In genomic region chr19:32171981-32172380, GRCm38 (mm10) we compare ENCODE assay signal across 19 mouse cellular contexts.
DNase-seq lines count a peak whose midpoint lies in the region; ATAC-seq and TF ChIP-seq lines count a peak whose summit lies in the region.
"Had no signal": no experiment of that assay in that cellular context is flagged by ENCODE, and none has a peak within 500 bp of the region (broad histone marks: within the 10 kb centered on the region; RNA-seq: fewer than 3 reads in every experiment).

No protein-coding gene starts in this region.

- peaks cover 12% of the 10 kb centered on the region; the same call in 1 of the 2 replicates for H3K4me1 ChIP-seq in kidney, adult 2 months (ENCODE audit: control insufficient read depth, insufficient read depth, low read length)
- H3K4me1 ChIP-seq in ES-E14 (ENCODE audit: control insufficient read depth in 2 of 2, insufficient read depth in 2 of 2, low read length in 2 of 2, poor library complexity in 1 of 2), result peaks cover 13 to 14% of the 10 kb centered on the region in 2 experiments
- peaks cover 45% of the 10 kb centered on the region for H3K4me1 ChIP-seq in bone marrow macrophage, adult 2 months (ENCODE audit: control insufficient read depth, insufficient read depth, low read length)
- H3K4me1 ChIP-seq in liver, embryonic 16.5 days (ENCODE audit: control insufficient read depth, low read depth, low read length), result peaks cover 53% of the 10 kb centered on the region
- H3K4me1 ChIP-seq: embryonic facial prominence, embryonic 12.5 days; neural tube, embryonic 12.5 days had no signal

- H3K4me3 ChIP-seq in kidney, adult 2 months (ENCODE audit: insufficient read depth, low read depth, low read length), result no peak overlapping the region
- no peak overlapping the region for H3K4me3 ChIP-seq in ES-E14 (ENCODE audit: insufficient read depth in 1 of 2, low read depth in 1 of 2, low read length in 2 of 2, poor library complexity in 1 of 2, severe bottlenecking in 1 of 2)
- no peak overlapping the region for H3K4me3 ChIP-seq in bone marrow macrophage, adult 2 months (ENCODE audit: insufficient read depth, low read length)
- no peak overlapping the region for H3K4me3 ChIP-seq in liver, embryonic 16.5 days (ENCODE audit: low read depth, low read length)
- H3K4me3 ChIP-seq: embryonic facial prominence, embryonic 12.5 days; heart, embryonic 15.5 days; left cerebral cortex, adult 2 months; midbrain, embryonic 10.5 days; neural tube, embryonic 12.5 days had no signal

- no peak overlapping the region for H3K9ac ChIP-seq in ES-E14 (ENCODE audit: insufficient read depth, low read depth, low read length, poor library complexity, severe bottlenecking)
- H3K9ac ChIP-seq in liver, embryonic 16.5 days (ENCODE audit: low read depth, low read length), result no peak overlapping the region
- H3K9ac ChIP-seq: embryonic facial prominence, embryonic 12.5 days; heart, embryonic 15.5 days; neural tube, embryonic 12.5 days had no signal

- no peak for DNase-seq in kidney, adult 2 months
- no peak for DNase-seq in kidney, postnatal 25 days
- no peak for DNase-seq in ES-E14 (ENCODE audit: low read depth, low spot score)
- no peak for DNase-seq in thymus, postnatal 25 days
- DNase-seq: adrenal gland, postnatal 25 days; cerebellum, adult 9-10 months; gastrocnemius, postnatal 25 days; kidney, adult 8-10 months; left cerebral cortex, postnatal 4 days had no signal

- TF ChIP-seq POLR2A in kidney, adult 2 months (IDR thresholded peaks at IDR 0.05; ENCODE audit: low read depth, low read length), result no peak
- TF ChIP-seq POLR2A in bone marrow macrophage, adult 2 months (IDR thresholded peaks at IDR 0.05; ENCODE audit: borderline replicate concordance, low read depth, low read length), result no peak

- no peaks in the 10 kb centered on the region for H3K27me3 ChIP-seq in kidney, adult 2 months (replicated peaks; ENCODE audit: control insufficient read depth, insufficient read depth, low read length)
- no peaks in the 10 kb centered on the region for H3K27me3 ChIP-seq in liver, embryonic 16.5 days (ENCODE audit: control insufficient read depth, insufficient read depth, low read depth, low read length)
- H3K27me3 ChIP-seq: embryonic facial prominence, embryonic 12.5 days; heart, embryonic 15.5 days; neural tube, embryonic 12.5 days had no signal

- 0 out of 2 replicates have a peak overlapping the region, but pooled peaks have one; percentile 28 for H3K27ac ChIP-seq in kidney, adult 2 months (ENCODE audit: insufficient read depth, low read depth, low read length)
- peak overlapping the region; percentile 10 for H3K27ac ChIP-seq in ES-E14 (ENCODE audit: insufficient read depth, low read depth, low read length, poor library complexity, severe bottlenecking)
- H3K27ac ChIP-seq in bone marrow macrophage, adult 2 months (ENCODE audit: insufficient read depth, low read depth, low read length), result peak overlapping the region; percentile 28
- peak overlapping the region; percentile 69 for H3K27ac ChIP-seq in liver, embryonic 16.5 days (ENCODE audit: low read length)
- H3K27ac ChIP-seq: embryonic facial prominence, embryonic 12.5 days; left cerebral cortex, adult 2 months; midbrain, embryonic 10.5 days; neural tube, embryonic 12.5 days had no signal

- no peaks in the 10 kb centered on the region for H3K9me3 ChIP-seq in ES-E14 (ENCODE audit: control insufficient read depth, insufficient read depth, low read depth, low read length)
- no peaks in the 10 kb centered on the region for H3K9me3 ChIP-seq in liver, embryonic 16.5 days (replicated peaks; ENCODE audit: control insufficient read depth, low read length)
- H3K9me3 ChIP-seq: embryonic facial prominence, embryonic 12.5 days; G1E; heart, embryonic 15.5 days; midbrain, embryonic 10.5 days; neural tube, embryonic 12.5 days had no signal

- ATAC-seq in liver, embryonic 16.5 days (ENCODE audit: low read depth), result peak; percentile 9; the same call in 1 of the 2 replicates
- no peak for ATAC-seq in cerebellum, adult (ENCODE audit: insufficient number of reproducible peaks, low FRiP score, low TSS enrichment)
- ATAC-seq: forebrain, embryonic 14.5 days had no signal

- no peaks in the 10 kb centered on the region for H3K36me3 ChIP-seq in kidney, adult 2 months (ENCODE audit: control insufficient read depth, insufficient read depth, low read length)
- H3K36me3 ChIP-seq in ES-E14 (ENCODE audit: control insufficient read depth, insufficient read depth, low read length, poor library complexity, severe bottlenecking), result peaks cover 2% of the 10 kb centered on the region; the same call in 1 of the 2 replicates
- no peaks in the 10 kb centered on the region; the same call in 1 of the 2 replicates for H3K36me3 ChIP-seq in liver, embryonic 16.5 days (ENCODE audit: control insufficient read depth, insufficient read depth)
- H3K36me3 ChIP-seq: embryonic facial prominence, embryonic 12.5 days; heart, embryonic 15.5 days; midbrain, embryonic 10.5 days; neural tube, embryonic 12.5 days had no signal

- TF ChIP-seq CTCF in kidney, adult 2 months (conservative IDR thresholded peaks at IDR 0.05; ENCODE audit: insufficient read depth, insufficient read length, low read depth, low read length), result no peak
- no peak for TF ChIP-seq CTCF in bone marrow macrophage, adult 2 months (IDR thresholded peaks at IDR 0.05; ENCODE audit: low read depth, low read length)

- 72% methylated on average over 7 of the region's 7 CpGs for WGBS in kidney, adult 2 months
- WGBS in liver, embryonic 16.5 days (ENCODE audit: insufficient replicate concordance), result 76% methylated on average over 7 of the region's 7 CpGs

- H3K4me2 ChIP-seq in liver, embryonic 16.5 days (ENCODE audit: low read depth, low read length), result peak overlapping the region; percentile 40
- H3K4me2 ChIP-seq: embryonic facial prominence, embryonic 12.5 days; heart, embryonic 15.5 days; neural tube, embryonic 12.5 days had no signal

- in situ Hi-C loops in ES-E14 (cut with MboI; ENCODE audit: low sequenced_read_pairs in 2 of 2, unreplicated experiment in 2 of 2), result no loop called here

TF ChIP-seq in ES-E14, 5 proteins besides CTCF, POLR2A, EP300 and RAD21:
- TF ChIP-seq HCFC1 (IDR thresholded peaks at IDR 0.05; ENCODE audit: borderline replicate concordance, insufficient read depth, low read length) (no peak), CHD2 (IDR thresholded peaks at IDR 0.05; ENCODE audit: low read depth, low read length) (no peak), ZNF384 (IDR thresholded peaks at IDR 0.05; ENCODE audit: low read depth, low read length) (no peak), MAFK (IDR thresholded peaks at IDR 0.05; ENCODE audit: insufficient read depth, low read depth, low read length) (no peak), ZC3H11A (IDR thresholded peaks at IDR 0.05; ENCODE audit: borderline replicate concordance, low read depth, low read length) (no peak)

Comparison
In these comparisons a context has a peak if more than half of its experiments do, and no peak if none do; other contexts are left out.
1. H3K27ac ChIP-seq: peak in every context shown above with its lines; median percentile 69 in liver, embryonic 16.5 days; 28 in kidney, adult 2 months; 28 in bone marrow macrophage, adult 2 months; 10 in ES-E14.